Mouse (Mus musculus): Measurements from ENCODE around the gene Elp4. TPM values are rescaled to one million over a fixed set of nuclear protein-coding genes. Genes with fewer than 3 reads are reported as not detected.
A peak's percentile ranks its signal among the peaks of the same experiment; 100 is the strongest.

Elp4 gene
- polyA plus RNA-seq, 1 experiment from 2014 or later = 45.2 TPM

DNA sequence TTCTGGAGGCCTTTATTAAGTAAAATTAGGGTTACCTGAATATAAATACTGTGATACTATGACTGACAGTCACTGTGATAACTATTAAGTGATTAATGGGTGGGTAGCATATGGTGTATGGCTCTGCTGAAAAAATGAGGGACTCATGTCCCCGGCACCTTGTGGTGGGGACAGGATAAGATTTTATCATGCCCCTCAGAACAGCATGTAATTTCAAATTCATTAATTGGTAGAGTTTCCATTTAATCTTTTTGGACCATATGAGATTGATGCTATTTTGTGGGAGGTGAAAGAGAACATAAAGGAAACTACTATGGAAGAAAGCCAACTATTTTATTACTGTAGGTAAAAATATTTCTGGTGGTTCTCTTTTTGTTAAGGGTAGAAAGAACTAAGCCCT lies 31.0 kb downstream of the Elp4 start:
- no peaks in the 10 kb centered on the region for H3K27me3 ChIP-seq
- H3K4me2 ChIP-seq (replicated peaks) = no peak overlapping the region
- 95% methylated on average over 1 of the region's 1 CpGs for WGBS
- H3K27ac ChIP-seq = no peak overlapping the region
- no peak overlapping the region for H3K4me3 ChIP-seq (replicated peaks)
- H3K9me3 ChIP-seq = no peaks in the 10 kb centered on the region
- no peak for ATAC-seq
- H3K36me3 ChIP-seq = peaks cover 12% of the 10 kb centered on the region
- no peak overlapping the region for H3K9ac ChIP-seq (replicated peaks)
- H3K4me1 ChIP-seq (replicated peaks) = no peaks in the 10 kb centered on the region

DNA sequence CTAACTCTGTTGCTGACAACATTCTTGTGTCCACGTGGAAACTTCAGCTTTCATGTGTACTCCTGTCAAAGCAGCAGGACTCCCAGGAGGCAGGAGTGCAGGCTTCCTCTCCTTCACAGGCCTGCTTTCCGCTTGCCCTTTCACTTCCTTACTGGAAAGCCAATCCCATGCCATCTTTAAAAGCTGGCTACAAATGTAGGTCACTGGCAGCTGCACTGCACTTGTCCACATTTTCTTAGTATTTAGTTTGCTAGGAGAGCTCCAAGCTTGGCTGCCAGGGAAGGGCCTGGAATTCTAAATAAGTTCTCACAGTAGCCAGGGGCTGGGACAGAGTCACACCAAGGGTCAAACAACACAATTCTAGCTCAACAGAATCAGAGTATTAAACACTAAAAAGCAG lies 49.6 kb downstream of the Elp4 start:
- Histone ChIP-seq H3K9ac (replicated peaks) (no peak overlapping the region), H3K9me3 (0 out of 2 replicates have a peak, but pooled peaks cover 3% of the 10 kb centered on the region), H3K27me3 (no peaks in the 10 kb centered on the region), H3K36me3 (no peaks in the 10 kb centered on the region; the same call in 1 of the 2 replicates), H3K4me2 (replicated peaks) (no peak overlapping the region), H3K4me1 (replicated peaks) (no peaks in the 10 kb centered on the region), H3K27ac (no peak overlapping the region), H3K4me3 (replicated peaks) (no peak overlapping the region)
- no peak for ATAC-seq
- 59% methylated on average over 2 of the region's 2 CpGs for WGBS

DNA sequence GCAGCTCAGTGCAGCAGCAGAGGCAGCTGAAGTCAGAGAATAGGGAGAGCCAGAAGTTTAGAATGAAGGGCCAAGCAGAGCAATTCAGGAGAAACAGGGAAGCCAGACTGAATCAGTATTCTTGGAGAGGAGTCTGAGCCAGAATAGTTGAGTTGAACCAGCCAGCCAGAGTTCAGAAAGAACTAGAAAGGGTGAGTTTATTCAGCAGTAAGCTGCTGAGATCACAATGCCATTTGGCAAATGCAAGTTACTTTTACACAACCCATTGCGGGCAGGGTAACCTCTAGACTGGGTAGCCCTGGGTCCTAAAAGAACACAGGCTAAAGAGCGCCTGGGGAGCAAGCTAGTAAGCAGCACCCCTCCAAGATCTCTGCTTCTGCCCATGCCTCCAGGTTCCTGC lies 51.4 kb downstream of the Elp4 start:
- H3K4me3 ChIP-seq (replicated peaks) = no peak overlapping the region
- H3K4me1 ChIP-seq (replicated peaks) = no peaks in the 10 kb centered on the region
- no peak overlapping the region for H3K27ac ChIP-seq
- WGBS = 98% methylated on average over 2 of the region's 2 CpGs
- H3K4me2 ChIP-seq (replicated peaks) = no peak overlapping the region
- ATAC-seq = no peak
- no peak overlapping the region for H3K9ac ChIP-seq (replicated peaks)
- H3K36me3 ChIP-seq = no peaks in the 10 kb centered on the region; the same call in 1 of the 2 replicates
- H3K27me3 ChIP-seq = no peaks in the 10 kb centered on the region
- H3K9me3 ChIP-seq = 0 out of 2 replicates have a peak, but pooled peaks cover 3% of the 10 kb centered on the region

DNA sequence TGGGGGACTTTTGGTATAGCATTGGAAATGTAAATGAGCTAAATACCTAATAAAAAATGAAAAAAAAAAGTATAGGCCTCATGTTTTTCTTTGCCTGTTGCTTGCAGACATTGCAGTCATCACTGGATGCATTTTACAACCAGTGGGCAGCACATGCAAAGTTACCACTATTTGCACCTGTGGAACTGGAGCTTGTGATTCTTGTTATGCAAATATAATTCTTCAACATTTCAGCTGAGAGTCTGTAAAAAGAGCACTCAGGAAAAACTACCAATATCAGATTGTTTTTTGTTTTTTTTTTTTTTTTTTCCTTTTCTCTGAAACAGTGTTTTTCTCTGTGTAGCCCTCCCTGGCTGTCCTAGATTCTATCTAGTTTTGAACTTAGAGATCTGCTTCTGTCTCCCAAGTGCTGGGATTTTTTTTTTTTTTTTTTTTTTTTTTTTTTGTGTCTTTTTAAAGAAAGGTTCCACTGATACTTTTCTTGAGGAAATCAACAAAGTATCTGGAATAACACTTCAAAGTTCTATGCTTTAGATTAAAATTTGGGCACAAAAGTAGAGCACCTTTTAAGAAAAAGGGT lies 52.6 kb downstream of the Elp4 start:
- ATAC-seq = no peak
- Histone ChIP-seq H3K27ac (no peak overlapping the region), H3K9ac (replicated peaks) (no peak overlapping the region), H3K4me1 (replicated peaks) (no peaks in the 10 kb centered on the region), H3K36me3 (no peaks in the 10 kb centered on the region; the same call in 1 of the 2 replicates), H3K27me3 (no peaks in the 10 kb centered on the region), H3K4me3 (replicated peaks) (no peak overlapping the region), H3K4me2 (replicated peaks) (no peak overlapping the region), H3K9me3 (0 out of 2 replicates have a peak, but pooled peaks cover 3% of the 10 kb centered on the region)

DNA sequence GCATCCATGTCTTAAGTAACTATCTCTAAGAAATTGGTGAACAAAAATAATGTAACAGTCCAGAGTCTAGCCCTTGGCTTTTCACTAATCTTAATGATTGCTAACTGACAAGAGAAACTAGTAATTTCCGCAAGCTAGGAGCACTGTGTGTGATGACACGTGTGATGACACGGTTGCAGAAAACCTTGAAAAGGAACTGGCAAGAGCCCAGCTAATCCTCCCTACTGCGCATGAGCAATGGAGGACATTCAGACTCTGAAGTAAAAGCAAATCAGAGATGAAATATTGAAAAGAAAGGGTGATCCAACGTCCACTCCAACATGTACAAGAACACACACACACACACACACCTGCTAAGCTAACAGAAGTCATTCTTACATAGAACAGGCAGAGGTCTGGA lies 61.2 kb downstream of the Elp4 start:
- 86% methylated on average over 5 of the region's 5 CpGs for WGBS
- H3K4me1 ChIP-seq (replicated peaks) = no peaks in the 10 kb centered on the region
- H3K4me2 ChIP-seq (replicated peaks) = no peak overlapping the region
- H3K36me3 ChIP-seq = peaks cover 5% of the 10 kb centered on the region; the same call in 1 of the 2 replicates
- ATAC-seq = no peak
- H3K27ac ChIP-seq = no peak overlapping the region
- H3K27me3 ChIP-seq = no peaks in the 10 kb centered on the region
- no peaks in the 10 kb centered on the region for H3K9me3 ChIP-seq
- H3K9ac ChIP-seq (replicated peaks) = no peak overlapping the region
- H3K4me3 ChIP-seq (replicated peaks) = no peak overlapping the region

DNA sequence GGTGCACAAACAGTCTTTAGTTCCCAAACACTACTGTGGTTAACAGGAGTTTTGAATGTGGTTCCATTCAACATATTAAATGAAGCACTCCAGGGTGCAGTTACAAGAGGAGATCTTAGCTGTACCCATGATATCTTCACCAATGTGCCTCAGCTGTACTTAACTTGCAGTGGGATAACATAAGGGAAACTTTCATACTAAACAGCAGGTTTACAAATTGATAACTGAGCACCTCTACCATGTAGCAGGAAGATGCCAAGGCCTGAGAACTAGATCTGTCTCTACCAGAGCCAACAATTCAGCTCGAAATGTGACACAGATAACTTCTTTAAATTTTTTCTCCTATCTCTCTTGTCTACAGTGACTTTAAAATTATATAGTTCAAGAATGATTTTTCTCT lies 86.4 kb downstream of the Elp4 start:
- Histone ChIP-seq H3K36me3 (no peaks in the 10 kb centered on the region), H3K9me3 (no peaks in the 10 kb centered on the region), H3K27ac (no peak overlapping the region), H3K4me3 (replicated peaks) (no peak overlapping the region), H3K4me1 (replicated peaks) (no peaks in the 10 kb centered on the region), H3K4me2 (replicated peaks) (no peak overlapping the region), H3K27me3 (0 out of 2 replicates have a peak, but pooled peaks cover 11% of the 10 kb centered on the region), H3K9ac (replicated peaks) (no peak overlapping the region)
- no peak for ATAC-seq
- WGBS = 94% methylated on average over 1 of the region's 1 CpGs

DNA sequence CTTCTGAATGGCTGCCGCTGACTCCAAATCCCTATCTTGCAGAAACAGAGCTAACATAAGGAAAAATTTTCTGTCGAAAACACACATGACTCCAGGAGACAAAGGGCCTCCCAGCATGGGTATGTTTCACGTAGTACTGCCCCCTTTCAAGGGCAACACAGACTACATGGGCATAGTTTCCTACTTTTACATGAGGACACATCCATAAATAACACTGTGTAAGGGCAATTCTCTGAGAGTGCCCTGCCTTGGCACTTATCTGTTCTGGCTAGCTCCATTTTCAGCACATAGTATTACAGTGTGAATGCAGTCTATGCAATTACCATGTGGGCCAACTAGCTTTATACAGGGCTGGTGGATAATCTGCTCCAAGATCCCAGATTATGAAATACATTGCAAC lies 89.2 kb downstream of the Elp4 start:
- Histone ChIP-seq H3K4me1 (replicated peaks) (no peaks in the 10 kb centered on the region), H3K4me3 (replicated peaks) (no peak overlapping the region), H3K9me3 (no peaks in the 10 kb centered on the region), H3K4me2 (replicated peaks) (no peak overlapping the region), H3K9ac (replicated peaks) (no peak overlapping the region), H3K36me3 (no peaks in the 10 kb centered on the region), H3K27me3 (0 out of 2 replicates have a peak, but pooled peaks cover 11% of the 10 kb centered on the region), H3K27ac (no peak overlapping the region)
- no peak for ATAC-seq
- 83% methylated on average over 3 of the region's 3 CpGs for WGBS

DNA sequence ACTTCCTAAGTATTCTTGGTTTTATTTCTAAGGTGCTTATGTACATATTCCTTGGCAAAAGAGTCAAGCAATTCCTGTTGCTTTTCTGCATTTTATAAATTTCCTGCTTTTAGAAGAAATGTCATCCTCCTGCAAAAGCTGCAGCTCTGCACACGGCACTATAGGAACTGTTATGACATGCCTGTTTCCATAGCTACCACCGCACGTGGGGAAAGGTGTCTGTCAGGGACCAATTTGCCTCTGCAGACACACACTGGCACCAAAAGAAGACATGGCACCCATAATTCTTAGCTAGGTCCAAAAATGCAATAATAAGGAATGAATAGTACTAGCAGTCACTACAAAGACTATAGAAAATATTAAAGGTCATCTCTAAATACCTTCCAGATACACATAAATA lies 91.3 kb downstream of the Elp4 start:
- no peak overlapping the region for H3K4me2 ChIP-seq (replicated peaks)
- no peaks in the 10 kb centered on the region for H3K9me3 ChIP-seq
- 64% methylated on average over 3 of the region's 3 CpGs for WGBS
- no peak overlapping the region for H3K4me3 ChIP-seq (replicated peaks)
- H3K9ac ChIP-seq (replicated peaks) = no peak overlapping the region
- H3K27me3 ChIP-seq = 0 out of 2 replicates have a peak, but pooled peaks cover 13% of the 10 kb centered on the region
- H3K36me3 ChIP-seq = no peaks in the 10 kb centered on the region
- H3K4me1 ChIP-seq (replicated peaks) = no peaks in the 10 kb centered on the region
- H3K27ac ChIP-seq = no peak overlapping the region
- ATAC-seq = peak; percentile 63; the same call in 1 of the 2 replicates

DNA sequence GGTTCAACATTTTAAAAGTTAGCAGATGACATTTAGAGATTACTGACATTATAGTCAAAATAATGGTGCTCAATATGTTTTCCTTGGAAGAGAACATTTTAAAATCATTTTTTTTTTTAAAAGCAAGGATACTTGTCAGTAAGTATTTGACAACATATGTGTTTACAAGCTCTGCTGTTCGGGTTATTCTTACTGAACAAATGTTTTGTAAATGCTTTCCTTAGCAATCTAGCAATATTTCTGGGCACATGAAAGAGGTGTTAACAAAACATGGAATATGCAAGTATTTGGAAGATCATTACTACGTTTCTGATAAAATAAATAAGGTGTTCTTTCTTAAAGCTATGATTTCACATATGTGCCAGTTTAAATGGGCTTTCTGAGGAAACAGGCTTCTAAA lies 94.1 kb downstream of the Elp4 start:
- 93% methylated on average over 2 of the region's 2 CpGs for WGBS
- ATAC-seq = no peak
- peaks cover 17% of the 10 kb centered on the region for H3K27me3 ChIP-seq
- no peaks in the 10 kb centered on the region for H3K36me3 ChIP-seq
- H3K9me3 ChIP-seq = no peaks in the 10 kb centered on the region
- H3K9ac ChIP-seq (replicated peaks) = no peak overlapping the region
- no peak overlapping the region for H3K4me3 ChIP-seq (replicated peaks)
- no peak overlapping the region for H3K4me2 ChIP-seq (replicated peaks)
- H3K4me1 ChIP-seq (replicated peaks) = no peaks in the 10 kb centered on the region
- H3K27ac ChIP-seq = no peak overlapping the region

DNA sequence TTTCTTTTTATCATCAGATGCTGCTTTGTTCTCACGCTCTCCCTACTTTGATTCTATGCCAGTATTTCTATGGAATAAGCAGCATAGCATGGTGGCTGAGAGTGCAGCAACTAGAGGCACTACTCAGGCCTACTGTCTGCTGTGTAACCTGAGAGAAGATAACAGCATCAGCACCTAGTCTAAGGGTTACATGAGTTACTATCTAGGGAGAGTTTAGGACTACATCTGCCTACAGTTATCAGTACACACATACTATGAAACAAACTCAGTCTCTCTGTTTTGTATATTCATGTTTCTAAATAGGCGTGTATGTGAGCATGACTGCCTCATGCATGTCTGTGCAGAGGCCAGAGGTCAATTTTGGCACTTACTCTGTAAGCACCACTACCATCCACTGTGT lies 97.8 kb downstream of the Elp4 start:
- no peaks in the 10 kb centered on the region for H3K9me3 ChIP-seq
- no peak overlapping the region for H3K9ac ChIP-seq (replicated peaks)
- no peaks in the 10 kb centered on the region for H3K4me1 ChIP-seq (replicated peaks)
- no peak overlapping the region for H3K4me3 ChIP-seq (replicated peaks)
- peaks cover 24% of the 10 kb centered on the region for H3K27me3 ChIP-seq
- H3K36me3 ChIP-seq = no peaks in the 10 kb centered on the region
- ATAC-seq = no peak
- WGBS = 84% methylated on average over 2 of the region's 2 CpGs
- no peak overlapping the region for H3K4me2 ChIP-seq (replicated peaks)
- H3K27ac ChIP-seq = no peak overlapping the region

DNA sequence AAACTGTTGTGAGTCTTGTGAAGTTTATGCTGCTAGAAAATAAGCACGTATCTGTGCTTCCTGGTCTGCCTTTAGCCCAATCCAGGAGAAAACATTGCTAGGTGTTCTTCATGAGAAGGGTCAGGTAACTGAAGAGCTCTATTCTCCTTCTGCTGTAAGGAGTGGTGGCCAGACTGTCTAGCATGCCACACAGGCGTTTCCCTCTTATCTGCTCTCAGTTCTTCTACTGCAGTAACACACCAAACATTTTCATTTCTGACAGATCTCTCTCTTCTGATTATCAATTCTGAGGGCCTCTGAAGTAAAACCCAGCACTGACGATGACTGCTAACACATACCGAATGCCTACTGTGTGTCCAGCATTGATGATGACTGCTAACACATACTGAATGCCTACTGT lies 98.3 kb downstream of the Elp4 start:
- Histone ChIP-seq H3K27me3 (peaks cover 26% of the 10 kb centered on the region), H3K4me3 (replicated peaks) (no peak overlapping the region), H3K4me1 (replicated peaks) (no peaks in the 10 kb centered on the region), H3K4me2 (replicated peaks) (no peak overlapping the region), H3K36me3 (no peaks in the 10 kb centered on the region), H3K9ac (replicated peaks) (no peak overlapping the region), H3K9me3 (no peaks in the 10 kb centered on the region), H3K27ac (no peak overlapping the region)
- ATAC-seq = no peak
- WGBS = 87% methylated on average over 4 of the region's 4 CpGs

DNA sequence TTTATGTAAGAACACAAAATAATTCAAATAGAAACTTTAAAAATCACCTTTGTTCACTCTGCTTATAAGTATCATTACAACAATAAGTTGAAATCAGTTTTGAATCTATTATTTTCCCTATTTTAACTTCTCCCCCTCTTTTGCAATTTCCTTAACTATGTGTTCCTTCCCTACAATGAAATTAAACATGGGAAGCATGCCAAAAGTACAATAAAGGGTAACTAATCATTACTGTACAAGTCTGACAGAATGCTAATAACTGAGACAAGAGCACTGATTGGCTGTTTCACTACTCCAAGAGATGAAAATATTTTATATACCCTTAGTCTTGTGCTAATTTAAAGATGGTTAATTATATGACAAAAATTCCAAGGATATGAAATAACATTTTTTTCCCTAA lies 99.2 kb downstream of the Elp4 start:
- ATAC-seq = no peak
- Histone ChIP-seq H3K4me1 (replicated peaks) (no peaks in the 10 kb centered on the region), H3K4me3 (replicated peaks) (no peak overlapping the region), H3K27me3 (peaks cover 26% of the 10 kb centered on the region), H3K4me2 (replicated peaks) (no peak overlapping the region), H3K9ac (replicated peaks) (no peak overlapping the region), H3K36me3 (no peaks in the 10 kb centered on the region), H3K9me3 (no peaks in the 10 kb centered on the region), H3K27ac (no peak overlapping the region)

DNA sequence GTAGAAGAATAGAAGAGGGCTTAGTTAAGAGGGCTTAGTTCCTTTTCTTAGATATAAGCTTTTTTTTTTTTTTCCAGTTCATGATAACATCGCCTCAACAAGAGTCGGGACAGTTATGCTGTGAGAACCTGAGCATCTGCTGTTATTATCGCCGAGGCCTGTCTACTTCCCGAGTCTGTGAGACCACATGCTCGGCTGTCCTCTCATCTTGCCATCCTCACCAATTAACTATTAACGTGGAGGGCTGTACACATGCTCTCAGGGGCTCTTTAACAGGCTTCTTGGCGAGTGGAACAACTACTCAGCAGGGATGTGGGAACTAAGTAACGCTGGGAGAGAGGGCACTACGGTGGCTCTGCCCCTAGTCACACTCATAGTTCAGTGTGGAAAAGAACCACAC lies 99.9 kb downstream of the Elp4 start:
- Histone ChIP-seq H3K36me3 (no peaks in the 10 kb centered on the region), H3K4me3 (replicated peaks) (no peak overlapping the region), H3K4me1 (replicated peaks) (no peaks in the 10 kb centered on the region), H3K4me2 (replicated peaks) (no peak overlapping the region), H3K27ac (no peak overlapping the region), H3K9ac (replicated peaks) (no peak overlapping the region), H3K9me3 (no peaks in the 10 kb centered on the region), H3K27me3 (peaks cover 29% of the 10 kb centered on the region)
- peak; percentile 55; the same call in 1 of the 2 replicates for ATAC-seq
- 38% methylated on average over 10 of the region's 10 CpGs for WGBS
